Mouse (Mus musculus): Measurements from ENCODE around the gene Nol3.

DNA sequence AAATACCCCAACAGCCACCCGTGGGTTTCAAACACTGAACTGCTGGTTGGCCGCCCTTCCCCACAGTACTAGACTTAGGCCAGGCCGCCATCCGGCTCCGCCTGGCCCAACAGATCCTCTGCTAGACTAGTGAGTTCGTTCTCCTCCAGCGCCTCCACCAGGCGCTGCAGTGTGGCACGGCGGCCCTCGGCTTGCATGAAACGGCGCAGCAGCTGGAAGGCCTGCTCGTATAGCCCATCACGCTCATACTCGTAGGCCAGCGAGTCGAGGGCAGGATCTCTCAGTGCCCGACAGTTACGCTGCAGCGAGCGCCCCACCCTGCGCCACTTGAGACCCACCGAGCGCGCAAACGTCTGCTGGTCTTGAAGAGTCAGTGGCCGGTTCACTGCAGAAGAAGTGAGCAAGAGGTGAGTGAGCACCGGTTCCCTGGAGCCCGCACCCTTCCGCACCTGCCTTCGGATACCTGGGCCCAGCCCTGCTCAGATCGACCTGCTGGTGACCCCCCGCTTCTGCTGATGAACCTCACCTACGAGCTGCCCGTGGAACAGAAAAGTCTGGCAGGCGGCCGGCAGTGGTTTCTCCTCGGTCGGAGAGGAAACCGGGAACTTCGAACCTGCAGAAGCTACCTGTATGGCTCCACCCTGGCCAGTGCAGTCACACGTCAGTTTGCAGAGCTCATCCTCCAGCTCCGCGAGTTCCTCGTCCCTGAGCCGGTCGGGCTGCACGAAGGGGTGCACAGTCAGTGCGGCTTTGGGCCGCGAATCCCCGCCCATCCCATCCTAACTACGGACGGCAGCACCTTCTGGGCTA is 16.8 kb upstream of the Nol3 start:
- TF ChIP-seq POLR2A (IDR thresholded peaks at IDR 0.05; ENCODE audit: insufficient read depth, low read length) (no peak), CTCF (IDR thresholded peaks at IDR 0.05; ENCODE audit: low read depth, low read length) (peak; percentile 33)

Measured in ES-Bruce4 (cell line).